Mouse (Mus musculus): ENCODE measurements around the gene C1s2.

- TF ChIP-seq CTCF (IDR thresholded peaks at IDR 0.05; ENCODE audit: control insufficient read depth, insufficient read depth, low read length) (no peak), POLR2A (IDR thresholded peaks at IDR 0.05; ENCODE audit: borderline replicate concordance, control insufficient read depth, low read depth, low read length) (no peak)
Observed at GRCm38 (mm10) chr6:124679486-124679885, 43.6 kb upstream of the C1s2 start.

Measured in bone marrow, adult 2 months (tissue).